Mouse (Mus musculus) gastrocnemius, postnatal 36 days (tissue): ENCODE measurements around the gene Gabpb2. TPM values are rescaled to one million over a fixed set of nuclear protein-coding genes. Genes with fewer than 3 reads are reported as not detected.
A peak's percentile ranks its signal among the peaks of the same experiment; 100 is the strongest.

Experiments
- DNase-seq, 2 experiments: peaks; one replicate each; pipeline ENCODE4 v3.0.0; 2022
- intact Hi-C: fragments of 180-260 bp; cut with DNase I; formaldehyde crosslinking; loops from one replicate; pipeline ENCODE4 v1.15.1; 2025
- total RNA-seq, 2 experiments: library from RNA; stranded (reverse); gene quantifications; 2 replicates each; pipeline ENCODE4 v1.2.3; 2021

The Gabpb2 gene
- total RNA-seq, 2 experiments from 2014 or later, result 6.6 to 8.0 TPM

DNA sequence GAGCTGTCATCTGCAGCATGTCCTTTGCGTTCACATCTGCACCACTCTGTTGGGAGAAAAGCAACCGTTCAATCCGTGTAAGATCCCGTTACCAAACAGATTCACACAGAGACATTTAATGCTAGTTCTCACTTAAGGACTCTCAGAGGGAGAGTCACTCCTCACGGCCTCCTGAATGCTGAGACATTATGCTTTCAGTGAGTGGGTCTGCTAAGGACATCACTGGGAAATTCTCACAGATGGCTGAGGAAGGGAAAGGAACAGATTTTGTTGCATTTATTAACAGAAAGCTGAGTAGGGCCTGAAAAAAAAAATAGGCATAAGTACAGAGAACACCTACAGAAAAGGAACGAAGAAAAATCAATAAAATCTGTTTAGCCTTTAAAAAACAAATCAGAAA lies 13.8 kb downstream of the Gabpb2 start:
- intact Hi-C loops, result no loop called here
- DNase-seq, result no peak

DNA sequence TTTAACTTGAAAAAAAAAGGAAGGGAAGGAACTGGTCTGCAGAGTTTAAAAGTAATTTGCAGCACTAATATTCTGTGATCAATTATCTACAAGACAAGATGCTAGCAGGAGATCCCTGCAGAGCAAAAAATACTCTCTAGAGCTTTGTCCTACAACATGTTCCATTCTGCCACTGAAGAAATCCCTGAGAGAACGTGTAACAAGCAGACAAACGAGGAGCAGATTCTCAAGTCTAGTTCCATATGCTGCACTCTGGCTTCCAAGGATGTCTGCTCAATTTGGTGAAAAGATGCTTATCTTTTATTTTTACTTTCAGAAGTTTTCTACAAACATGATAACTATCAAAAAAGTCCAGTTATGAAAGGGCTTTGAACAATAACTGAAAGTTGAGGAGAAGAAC lies 17.2 kb downstream of the Gabpb2 start:
- DNase-seq, result no peak
- intact Hi-C loops, result no loop called here

DNA sequence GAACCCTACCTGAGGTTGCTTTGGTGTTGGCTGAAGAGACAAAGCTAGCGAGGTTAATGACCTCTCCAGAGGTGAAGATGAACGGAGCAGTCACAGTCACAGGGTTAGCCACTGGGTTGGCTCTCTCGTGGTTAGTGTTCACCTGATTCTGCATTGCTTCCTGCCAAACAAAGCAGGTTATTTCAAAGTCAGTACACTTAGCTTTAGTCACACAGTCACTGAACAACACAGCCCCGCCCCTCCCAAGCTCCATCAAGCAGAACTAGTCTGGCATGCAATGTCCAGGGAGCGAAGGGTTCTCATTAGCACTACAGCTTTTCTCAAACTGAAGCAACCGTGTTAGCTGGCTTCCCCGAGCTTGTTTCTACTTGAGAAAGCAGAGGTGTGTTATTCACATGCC lies 17.6 kb downstream of the Gabpb2 start:
- intact Hi-C loops, result no loop called here
- no peak for DNase-seq

DNA sequence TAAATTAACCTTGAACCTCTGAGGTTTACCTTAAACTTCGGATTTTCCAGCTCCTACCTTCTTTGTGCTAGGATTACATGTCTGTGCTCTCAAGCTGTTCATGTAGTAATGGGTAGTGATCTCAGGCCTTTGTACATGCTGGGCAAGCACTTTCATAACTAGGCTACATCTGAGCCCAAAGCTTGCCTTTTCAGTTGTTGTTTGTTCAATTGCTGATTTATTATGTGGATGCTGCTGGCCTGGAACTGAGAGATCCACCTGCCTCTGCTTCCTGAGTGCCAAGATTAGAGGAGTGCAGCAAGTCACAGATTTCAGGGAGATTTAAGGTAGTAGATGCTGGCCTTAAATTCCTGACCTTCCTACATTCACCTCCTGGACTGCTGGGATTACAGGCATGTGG lies 18.6 kb downstream of the Gabpb2 start:
- intact Hi-C loops, result no loop called here
- no peak for DNase-seq

DNA sequence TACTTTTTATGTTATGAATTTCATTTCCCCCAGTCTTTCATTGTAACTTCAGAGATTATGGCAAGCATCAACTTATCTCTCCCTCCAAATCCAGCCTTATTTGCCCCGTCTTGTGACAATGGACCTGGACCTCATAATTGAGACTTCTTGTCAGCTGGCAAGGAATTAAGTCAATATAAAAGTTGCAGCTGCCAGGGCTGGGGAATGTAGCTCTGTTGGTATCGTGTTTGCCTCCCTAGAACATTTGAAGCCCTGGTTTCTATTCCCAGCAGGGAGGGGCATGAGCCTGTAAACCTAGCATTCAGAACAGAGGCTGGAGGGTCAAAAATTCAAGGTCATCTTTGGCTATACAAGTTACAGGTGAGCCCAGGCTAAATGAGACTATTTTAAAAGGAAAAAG lies 21.9 kb downstream of the Gabpb2 start:
- intact Hi-C loops, result no loop called here
- no peak for DNase-seq

DNA sequence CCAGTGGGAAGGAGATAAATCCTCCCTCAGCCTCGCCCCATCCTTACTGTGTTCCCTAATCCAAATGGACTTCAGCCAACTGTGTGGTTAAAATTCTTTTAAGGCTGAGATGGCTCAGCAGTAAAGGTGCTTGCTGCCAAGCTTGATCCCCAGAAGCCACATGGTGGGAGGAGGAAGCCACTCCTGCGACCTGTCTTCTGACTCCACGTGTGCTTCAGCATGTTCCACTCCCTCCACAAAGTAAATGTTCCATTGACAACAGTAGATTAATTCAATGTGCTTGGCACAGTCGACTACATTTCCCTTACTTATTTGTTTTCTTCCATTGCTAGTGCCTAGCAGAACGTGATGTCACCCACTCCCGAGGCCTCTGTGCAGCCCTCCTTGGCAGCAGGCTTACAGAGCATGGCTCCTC lies 23.0 kb downstream of the Gabpb2 start:
- intact Hi-C loops, result no loop called here

DNA sequence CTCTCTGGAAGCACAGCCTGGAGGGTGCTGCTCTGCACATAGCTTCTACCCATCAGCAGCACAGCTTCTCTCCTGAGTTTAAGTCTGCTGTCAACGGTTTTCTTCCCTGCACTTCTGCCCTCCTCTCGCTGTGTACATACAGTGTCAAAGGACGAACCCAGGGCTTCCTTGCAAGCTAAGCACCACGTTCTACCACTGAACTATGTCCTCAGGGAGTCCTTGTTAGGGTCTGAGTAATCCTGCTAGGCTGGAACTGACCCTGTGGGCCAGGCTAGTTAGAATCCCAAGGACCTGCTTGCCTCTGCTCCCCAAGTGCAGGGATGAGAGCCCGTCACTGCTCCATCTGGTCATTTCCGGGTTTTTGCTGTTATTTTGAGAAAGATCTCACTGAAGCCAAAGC lies 30.8 kb downstream of the Gabpb2 start:
- DNase-seq, result no peak
- intact Hi-C loops, result no loop called here

More for the DNA sequence above, 23.0 kb downstream of the Gabpb2 start:
- no peak for DNase-seq

DNA sequence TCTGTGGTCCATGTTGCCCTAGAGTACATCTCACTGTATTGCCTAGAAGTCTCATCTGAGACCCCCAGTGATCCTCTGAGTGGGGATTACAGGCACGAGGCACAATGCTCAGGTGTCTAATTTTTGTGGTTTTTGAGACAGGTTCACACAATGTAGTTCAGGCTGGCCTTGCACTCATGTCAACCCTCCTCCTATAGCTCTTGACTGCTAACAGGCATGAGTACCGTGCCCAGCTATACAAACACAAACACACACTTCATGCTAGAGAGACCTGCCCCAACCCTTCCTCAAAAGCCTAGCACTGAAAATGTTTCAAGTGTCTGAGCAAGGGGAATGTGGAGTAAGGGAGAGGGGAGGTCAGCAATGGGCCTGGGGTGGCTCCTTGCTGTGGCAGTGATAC lies 31.6 kb downstream of the Gabpb2 start:
- intact Hi-C loops, result no loop called here
- no peak for DNase-seq

DNA sequence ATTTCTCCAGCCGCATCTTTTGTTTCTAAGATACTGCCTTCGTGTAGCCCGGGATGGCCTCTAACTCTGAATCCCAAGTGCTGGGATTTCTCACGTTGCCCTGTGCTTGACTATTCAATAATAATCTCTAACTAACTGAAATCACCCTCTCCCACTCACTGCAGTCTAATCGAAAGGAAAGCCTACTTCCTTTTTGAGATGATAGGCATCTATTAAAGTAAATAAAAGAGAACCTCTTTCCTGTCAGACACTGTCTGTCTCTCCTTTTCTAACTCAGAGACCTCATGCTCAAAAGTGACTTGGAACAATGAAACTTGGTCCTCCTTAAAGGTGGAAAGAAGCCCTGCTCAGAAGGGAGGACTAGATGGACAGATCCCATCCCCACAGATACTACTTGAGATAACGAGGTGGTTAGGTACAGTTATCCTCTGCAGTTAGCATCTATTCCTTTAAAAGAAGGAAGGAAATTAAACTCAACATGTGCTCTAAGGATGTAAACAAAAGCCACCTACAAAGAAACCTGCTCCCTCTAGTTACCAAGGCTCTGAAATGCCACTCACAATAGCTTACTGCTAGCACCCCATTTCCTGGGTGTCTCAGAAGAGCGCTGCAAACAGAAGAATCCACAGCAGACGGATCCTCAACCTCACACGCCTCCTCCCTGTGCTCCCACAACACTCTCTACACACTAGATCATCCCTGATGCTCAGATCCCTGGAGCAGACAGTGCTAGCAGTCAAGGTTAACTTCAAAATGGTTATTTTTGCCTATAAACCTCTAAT lies 32.7 kb downstream of the Gabpb2 start:
- no peak for DNase-seq
- intact Hi-C loops, result no loop called here

DNA sequence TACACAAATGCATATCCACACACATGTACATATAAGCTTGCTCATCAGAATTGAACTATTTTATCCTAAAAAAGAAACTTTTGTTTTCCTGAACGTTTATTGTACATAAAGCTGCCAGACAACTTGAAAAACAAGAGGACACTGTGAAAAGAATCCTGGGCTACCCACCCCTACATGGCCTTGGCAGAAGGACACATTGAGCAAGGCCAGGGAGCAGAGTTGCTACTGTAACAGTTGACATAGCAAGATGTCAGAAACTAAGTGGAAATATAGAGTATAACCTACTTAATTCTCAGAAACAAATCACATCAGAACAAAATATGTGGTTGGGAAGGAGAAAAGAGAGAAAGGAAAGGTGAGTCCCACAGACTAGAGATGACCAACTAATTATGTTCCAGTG lies 35.9 kb downstream of the Gabpb2 start:
- intact Hi-C loops, result no loop called here
- DNase-seq, result no peak

DNA sequence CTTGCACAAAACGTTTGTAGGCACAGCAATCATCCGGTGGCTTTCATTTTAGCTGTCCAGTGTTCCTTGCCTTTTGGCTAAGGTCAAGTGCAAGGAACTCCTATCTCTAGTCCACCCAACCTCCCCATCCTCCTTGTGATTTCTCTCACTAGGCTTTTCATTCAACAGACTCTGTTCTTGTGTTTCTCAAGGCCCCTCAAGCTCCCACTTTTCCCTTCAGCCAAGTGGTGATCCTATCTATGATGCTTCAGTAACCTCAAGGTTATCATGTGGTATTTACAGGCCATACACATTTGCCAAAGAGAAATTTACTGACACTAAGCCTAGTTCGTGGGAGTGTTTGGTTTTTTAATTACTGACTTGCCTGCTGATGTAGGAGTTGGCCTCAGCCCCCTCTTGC lies 37.8 kb downstream of the Gabpb2 start:
- DNase-seq, result no peak
- intact Hi-C loops, result no loop called here

DNA sequence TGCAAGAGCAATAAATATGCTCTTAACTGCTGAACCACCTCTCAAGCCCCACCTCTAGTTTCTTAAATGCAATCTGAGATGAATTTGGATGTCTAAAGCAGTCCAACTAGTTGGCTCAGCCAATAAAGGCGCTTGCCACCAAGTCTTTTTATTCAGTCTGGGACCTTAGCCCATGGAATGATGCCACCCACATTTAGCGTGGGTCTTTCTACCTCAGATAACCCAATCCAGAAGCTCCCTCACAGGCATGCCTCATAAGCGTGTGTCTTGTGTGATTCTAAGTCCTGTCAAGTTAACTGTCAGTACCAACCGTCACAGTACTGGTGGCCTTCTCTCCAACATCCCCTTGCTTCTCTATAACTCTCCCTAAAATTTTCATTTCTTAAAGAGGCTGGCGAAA lies 38.8 kb downstream of the Gabpb2 start:
- no peak for DNase-seq
- intact Hi-C loops, result no loop called here

DNA sequence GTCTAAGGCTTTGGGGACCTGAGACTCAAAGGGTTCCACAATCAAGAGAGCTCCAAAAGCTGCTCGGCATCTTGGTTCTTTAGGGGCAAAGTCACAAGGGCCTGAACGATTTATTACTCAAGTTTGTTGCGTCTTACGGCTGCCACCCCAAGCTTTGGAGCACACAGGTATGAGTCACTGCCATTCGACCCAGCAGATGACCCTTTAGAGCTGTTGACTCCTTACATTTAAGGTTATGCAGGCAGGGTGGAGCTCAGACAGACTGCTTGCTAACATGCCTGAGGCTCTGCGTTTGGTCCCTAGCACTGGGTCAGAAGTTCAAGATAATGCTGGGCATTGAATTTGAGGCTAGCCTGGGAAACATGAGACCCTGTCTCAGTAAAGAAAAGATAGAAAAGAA lies 40.1 kb downstream of the Gabpb2 start:
- intact Hi-C loops, result no loop called here
- no peak for DNase-seq

DNA sequence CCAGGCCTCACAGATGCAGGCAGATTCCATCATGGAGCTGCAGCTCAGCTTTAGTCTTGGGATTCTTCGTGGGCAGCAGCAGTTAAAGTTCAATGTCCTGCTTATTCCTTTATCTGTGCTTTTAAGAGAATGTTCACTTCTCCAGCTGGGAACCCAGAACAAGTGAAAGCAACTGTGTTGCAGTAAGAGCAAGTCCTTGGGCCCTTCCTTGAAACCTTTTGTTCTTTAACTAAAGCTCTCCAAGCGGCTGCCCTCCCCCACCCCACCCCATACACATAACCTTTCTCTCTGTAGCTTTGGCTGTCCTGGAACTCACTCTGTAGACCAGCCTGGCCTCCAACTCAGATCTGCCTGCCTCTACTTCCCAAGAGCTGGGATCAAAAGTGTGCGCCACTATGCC lies 41.2 kb downstream of the Gabpb2 start:
- no peak for DNase-seq

DNA sequence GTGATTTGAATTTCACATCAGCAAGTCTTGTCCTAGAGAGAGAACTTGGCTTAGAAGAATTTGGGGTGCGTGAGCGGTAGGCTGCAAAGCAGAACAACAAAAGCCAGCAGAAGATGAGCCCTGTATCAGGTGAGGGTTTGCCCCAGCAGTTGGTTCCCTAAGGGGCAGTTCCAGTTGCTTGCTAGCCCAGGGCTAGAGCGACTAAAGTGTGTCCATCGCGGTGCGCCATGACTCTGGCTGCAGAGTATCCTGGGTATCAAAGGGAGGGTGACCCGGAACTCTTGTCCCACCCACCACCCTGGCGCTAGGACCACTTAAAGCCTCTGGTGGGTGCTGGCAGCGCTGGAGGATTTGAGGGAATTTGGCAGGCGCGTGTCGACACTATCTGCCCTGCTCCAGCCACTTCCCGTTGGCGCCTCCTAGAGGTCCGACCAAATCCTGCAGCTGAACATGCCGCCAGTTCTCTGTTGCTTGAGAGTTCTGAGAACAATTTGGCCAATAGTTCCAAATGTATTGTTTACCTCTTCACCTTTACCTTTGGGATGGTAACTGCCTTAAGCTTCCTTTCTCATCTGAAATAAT lies 43.6 kb downstream of the Gabpb2 start:
- intact Hi-C loops, result loop anchor here (5.0 kb wide), 1 partner anchor 37 kb away; no protein-coding TSS in a partner anchor
- peak; percentile 85 to 87 for DNase-seq

More for the DNA sequence above, 41.2 kb downstream of the Gabpb2 start:
- intact Hi-C loops, result no loop called here

DNA sequence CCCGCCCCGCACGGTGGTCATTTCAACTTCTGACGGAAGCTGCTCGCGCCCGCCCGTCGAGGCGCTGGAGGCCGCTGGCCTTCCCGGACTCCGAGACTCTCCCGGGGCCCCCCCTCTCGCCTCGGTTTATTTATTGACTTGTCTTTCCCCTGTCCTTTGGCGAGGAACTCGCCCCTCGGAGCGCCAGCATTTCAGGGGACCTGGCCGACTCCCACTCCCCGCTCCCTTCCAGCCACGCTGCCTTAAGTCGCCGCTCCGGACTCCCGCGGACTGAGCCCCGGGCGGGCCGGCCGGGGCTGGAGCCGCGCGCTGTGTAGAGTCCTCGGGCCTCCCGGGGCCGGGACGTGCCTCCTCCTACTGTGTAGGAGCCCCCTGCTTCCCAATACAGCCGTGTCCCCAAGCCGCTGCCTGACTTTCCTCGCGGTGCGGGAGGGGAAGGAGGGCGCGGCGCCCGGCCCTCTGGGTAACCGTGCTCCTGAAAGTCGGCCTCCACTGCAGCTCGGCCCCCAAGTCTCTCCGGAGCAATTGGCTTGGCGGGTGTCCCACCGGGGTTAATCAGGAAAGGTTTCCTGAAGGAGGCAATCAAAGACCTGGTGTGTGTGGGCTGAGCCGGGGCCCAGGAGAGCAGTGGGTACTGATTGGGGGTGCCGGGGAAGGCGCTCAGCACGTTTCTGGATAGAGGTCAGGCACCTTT lies 44.3 kb downstream of the Gabpb2 start:
- no peak for DNase-seq
- intact Hi-C loops, result loop anchor here (5.0 kb wide), 1 partner anchor 36 kb away; no protein-coding TSS in a partner anchor

DNA sequence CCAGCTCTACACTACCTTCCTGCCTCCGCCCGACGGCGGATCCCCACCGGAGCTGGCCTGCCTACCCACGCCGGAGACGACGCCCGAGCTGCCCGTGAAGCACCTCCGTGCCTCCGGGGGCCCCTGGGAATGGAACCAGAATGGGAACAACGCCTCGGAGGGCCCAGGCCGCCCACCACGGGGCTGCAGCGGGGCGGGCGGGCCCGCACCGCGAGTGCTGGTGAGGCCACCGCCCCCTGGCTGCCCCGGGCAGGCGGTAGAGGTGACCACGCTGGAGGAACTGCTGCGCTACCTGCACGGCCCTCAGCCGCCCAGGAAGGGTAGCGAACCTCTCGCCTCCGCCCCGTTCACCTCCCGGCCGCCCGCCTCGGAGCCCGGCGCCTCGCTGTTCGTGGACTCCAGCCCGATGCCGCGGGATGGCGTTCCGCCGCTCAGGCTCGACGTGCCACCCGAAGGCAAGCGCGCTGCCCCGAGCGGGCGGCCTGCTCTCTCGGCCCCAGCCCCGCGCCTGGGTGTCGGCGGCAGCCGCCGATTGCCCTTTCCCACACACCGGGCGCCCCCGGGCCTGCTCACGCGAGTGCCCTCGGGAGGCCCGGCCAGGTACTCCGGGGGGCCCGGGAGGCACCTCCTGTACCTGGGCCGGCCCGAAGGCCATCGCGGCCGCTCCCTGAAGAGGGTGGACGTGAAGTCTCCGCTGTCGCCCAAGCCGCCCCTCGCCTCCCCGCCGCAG lies 45.0 kb downstream of the Gabpb2 start:
- DNase-seq, result no peak
- intact Hi-C loops, result loop anchor here (5.0 kb wide), 1 partner anchor 35 kb away; no protein-coding TSS in a partner anchor

DNA sequence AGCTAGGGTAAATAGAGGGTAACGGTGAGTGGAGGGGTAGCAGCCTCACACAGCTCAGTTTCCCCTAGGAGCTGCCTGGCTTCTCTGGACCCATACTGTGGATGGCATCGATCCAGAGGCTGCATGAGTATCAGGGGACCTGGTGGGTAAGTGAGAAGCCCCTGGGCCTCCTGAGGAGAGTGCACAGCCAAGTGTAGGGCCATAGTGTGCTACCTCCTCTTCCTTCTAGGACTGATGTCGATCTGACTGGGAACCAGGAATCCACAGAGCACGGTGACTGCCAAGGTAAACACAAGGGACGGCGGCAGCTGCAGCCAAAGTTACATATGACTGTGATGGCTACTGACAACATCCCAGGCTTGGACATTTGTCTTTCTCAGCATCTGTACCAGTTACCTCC lies 46.6 kb downstream of the Gabpb2 start:
- DNase-seq, result no peak
- intact Hi-C loops, result loop anchor here (5.0 kb wide), 1 partner anchor 34 kb away; no protein-coding TSS in a partner anchor

DNA sequence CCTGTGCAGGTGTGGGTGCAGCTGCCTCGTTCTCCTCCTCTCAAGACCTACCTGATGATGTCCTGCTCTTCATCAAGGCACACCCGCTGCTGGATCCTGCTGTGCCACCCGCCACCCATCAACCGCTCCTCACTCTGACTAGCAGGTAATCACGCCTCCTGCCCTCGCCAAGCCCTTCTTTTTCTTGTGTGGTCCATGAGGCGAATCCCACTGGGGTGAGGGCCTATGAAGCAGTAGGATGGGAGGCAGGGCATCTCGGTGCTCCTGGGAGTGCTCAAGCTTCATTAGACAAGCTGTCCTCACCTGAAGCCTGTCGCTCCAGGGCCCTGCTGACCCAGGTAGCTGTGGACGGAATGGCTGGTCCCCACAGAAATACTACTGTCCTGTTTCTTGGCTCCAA lies 47.7 kb downstream of the Gabpb2 start:
- intact Hi-C loops, result loop anchor here (5.0 kb wide), 1 partner anchor 33 kb away; no protein-coding TSS in a partner anchor
- no peak for DNase-seq

DNA sequence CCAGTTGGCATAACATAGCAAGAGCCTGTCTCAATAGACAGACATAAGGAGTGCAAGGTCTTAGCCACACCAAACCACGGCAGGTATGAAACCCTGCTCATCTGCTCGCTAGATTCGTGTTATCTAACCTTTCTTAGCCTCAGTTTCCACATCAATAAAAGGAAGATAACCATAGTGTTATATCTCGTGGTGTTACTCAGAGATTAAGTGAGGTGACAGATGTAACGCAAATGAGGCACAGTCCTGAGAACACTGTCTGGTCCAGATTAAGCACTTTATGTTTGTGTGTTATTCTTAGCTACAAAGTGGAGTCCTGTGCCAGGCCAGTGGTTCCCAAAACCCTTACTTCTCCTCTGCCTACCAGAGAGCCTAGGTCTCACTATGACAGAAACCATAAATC lies 52.9 kb downstream of the Gabpb2 start:
- no peak for DNase-seq
- intact Hi-C loops, result no loop called here

DNA sequence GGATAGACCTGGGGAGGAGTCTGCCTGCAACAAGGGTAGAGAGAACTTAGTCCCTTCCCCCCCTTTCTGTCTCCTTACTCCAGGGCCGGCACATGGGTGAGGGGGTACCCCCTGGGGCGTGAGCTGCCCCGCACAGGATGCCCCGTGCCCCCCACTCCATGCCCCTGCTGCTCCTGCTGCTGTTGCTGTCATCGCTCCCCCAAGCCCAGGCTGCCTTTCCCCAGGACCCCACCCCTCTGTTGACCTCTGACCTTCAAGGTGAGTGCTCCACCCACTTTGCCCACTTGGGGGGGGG lies 53.5 kb downstream of the Gabpb2 start:
- no peak for DNase-seq
- intact Hi-C loops, result no loop called here
